Mouse (Mus musculus) bone marrow, adult 2 months (tissue): ENCODE measurements at regions not wholly inside any gene's neighbourhood (a gene's known extent, or its start where the extent isn't known, plus 50 kb on each side); places are given as distances from the start of the nearest gene placed in this dataset.

Experiments used
- CTCF ChIP-seq: fragments of 200-500 bp; IDR thresholded peaks from 2 replicates; pipeline ENCODE4 v1.5.1; 2011; ENCODE audit warnings: low read length, control low read depth; ENCODE audit not compliant: control insufficient read depth, insufficient read depth
- POLR2A ChIP-seq: fragments of 200-500 bp; IDR thresholded peaks from 2 replicates; pipeline ENCODE4 v1.6.1; 2011; ENCODE audit warnings: low read depth, mild to moderate bottlenecking, control low read depth, low read length, borderline replicate concordance; ENCODE audit not compliant: control insufficient read depth

DNA sequence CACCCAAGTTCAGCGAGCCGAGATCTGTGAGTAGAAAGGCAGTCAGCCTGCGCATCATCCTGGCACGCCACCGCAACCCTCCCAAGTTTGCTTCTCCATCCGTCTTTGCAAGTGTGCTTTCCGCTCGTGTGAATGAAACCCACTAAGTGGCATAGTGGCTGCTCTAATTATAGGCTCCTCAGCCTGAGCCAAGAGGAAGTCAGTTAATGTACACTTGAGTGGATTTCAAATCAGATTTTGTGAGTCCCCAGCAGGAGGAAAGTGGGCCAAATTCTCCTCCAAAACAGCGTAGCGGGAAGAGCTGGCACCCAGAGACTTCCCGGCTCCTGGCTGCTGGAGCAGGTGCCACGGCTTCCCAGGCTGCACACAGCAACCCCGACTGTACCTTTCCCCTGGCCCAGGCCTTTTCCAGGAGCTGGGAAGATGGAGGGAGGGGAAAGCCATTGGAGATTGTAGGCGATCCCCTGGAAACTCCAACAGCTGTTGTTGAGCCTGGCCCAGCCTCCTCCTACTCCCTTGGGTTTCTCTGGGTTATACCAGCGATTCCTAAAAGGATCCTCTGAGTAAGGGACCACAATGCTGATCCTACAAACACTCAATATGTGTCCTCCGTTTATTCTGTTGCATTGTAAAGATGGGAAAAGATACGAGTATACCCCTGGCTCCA, 158.3 kb downstream of the Cryba4 start:
- TF ChIP-seq POLR2A (no peak), CTCF (no peak)
